Mouse (Mus musculus): ENCODE data around the gene Sptbn4. TPM values are rescaled to one million over a fixed set of nuclear protein-coding genes. Genes with fewer than 3 reads are reported as not detected.

The Sptbn4 gene
- polyA plus RNA-seq, 1 experiment from 2014 or later: 0.26 TPM

DNA sequence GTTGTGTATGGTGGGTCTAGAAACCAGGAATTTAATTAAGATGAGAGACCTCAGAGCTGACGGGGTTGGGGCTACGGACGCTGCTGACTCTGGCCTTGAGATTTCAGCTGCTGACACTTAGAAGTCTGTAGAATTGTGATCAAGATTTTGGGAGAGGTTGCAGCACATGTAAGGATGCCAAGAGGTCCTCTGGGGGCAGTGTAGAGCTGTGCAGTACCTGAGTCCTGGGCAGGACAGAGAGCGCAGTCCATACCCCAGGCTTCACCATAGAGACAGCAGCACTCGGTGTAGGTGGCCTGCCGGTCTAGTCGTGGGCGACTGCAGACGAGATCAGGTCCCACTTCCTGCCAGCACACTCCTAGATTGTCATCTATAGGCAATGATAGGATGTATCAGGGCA lies 139.9 kb downstream of the Sptbn4 start:
- no peaks in the 10 kb centered on the region for H3K9me3 ChIP-seq
- no peak for ATAC-seq (ENCODE audit: insufficient number of reproducible peaks, insufficient read depth, low FRiP score, low TSS enrichment, low read depth)
- no peak overlapping the region for H3K9ac ChIP-seq (replicated peaks)
- no peak overlapping the region for H3K4me2 ChIP-seq
- H3K27ac ChIP-seq: no peak overlapping the region
- H3K27me3 ChIP-seq: peaks cover 44% of the 10 kb centered on the region
- H3K36me3 ChIP-seq: no peaks in the 10 kb centered on the region
- peaks cover 16% of the 10 kb centered on the region for H3K4me1 ChIP-seq (replicated peaks)
- WGBS: 68% methylated on average over 9 of the region's 9 CpGs
- H3K4me3 ChIP-seq (replicated peaks): no peak overlapping the region

Other genes with a start within 250 kb of the Sptbn4 start
- gene Itpkc, start 219.0 kb downstream of the Sptbn4 start, polyA plus RNA-seq (2016; fragmentation: Nextera tagmentation; extraction: Ambion mirVana): 9.3 and 9.5 TPM in 2 replicates
- gene Coq8b, start 214.7 kb downstream of the Sptbn4 start, polyA plus RNA-seq (2016; fragmentation: Nextera tagmentation; extraction: Ambion mirVana): 15.7 and 16.6 TPM in 2 replicates
- gene Numbl, start 189.3 kb downstream of the Sptbn4 start, polyA plus RNA-seq (2016; fragmentation: Nextera tagmentation; extraction: Ambion mirVana): 25.3 and 26.5 TPM in 2 replicates
- 15.2 and 15.8 TPM in 2 replicates for gene Ltbp4, start 110.0 kb downstream of the Sptbn4 start, polyA plus RNA-seq (2016; fragmentation: Nextera tagmentation; extraction: Ambion mirVana)
- 59.5 and 59.9 TPM in 2 replicates for gene Shkbp1, start 91.7 kb downstream of the Sptbn4 start, polyA plus RNA-seq (2016; fragmentation: Nextera tagmentation; extraction: Ambion mirVana)
- 0.42 TPM in 1 of 2 replicates, not detected in the other for gene Gm20479, start 90.3 kb downstream of the Sptbn4 start, polyA plus RNA-seq (2016; fragmentation: Nextera tagmentation; extraction: Ambion mirVana)
- 34.1 and 38.8 TPM in 2 replicates for gene Blvrb, start 292 bp upstream of the Sptbn4 start, polyA plus RNA-seq (2016; fragmentation: Nextera tagmentation; extraction: Ambion mirVana)
- 29.4 and 30.3 TPM in 2 replicates for gene Sertad3, start 26.1 kb upstream of the Sptbn4 start, polyA plus RNA-seq (2016; fragmentation: Nextera tagmentation; extraction: Ambion mirVana)
- 29.4 and 30.4 TPM in 2 replicates for gene Sertad1, start 39.2 kb upstream of the Sptbn4 start, polyA plus RNA-seq (2016; fragmentation: Nextera tagmentation; extraction: Ambion mirVana)
- gene Prx, start 51.6 kb upstream of the Sptbn4 start, polyA plus RNA-seq (2016; fragmentation: Nextera tagmentation; extraction: Ambion mirVana): 5.6 and 6.1 TPM in 2 replicates
- gene Hipk4, start 75.6 kb upstream of the Sptbn4 start, polyA plus RNA-seq (2016; fragmentation: Nextera tagmentation; extraction: Ambion mirVana): 0.60 and 0.97 TPM in 2 replicates
- gene Pld3, start 105.5 kb upstream of the Sptbn4 start, polyA plus RNA-seq (2016; fragmentation: Nextera tagmentation; extraction: Ambion mirVana): 59.7 and 68.5 TPM in 2 replicates
- gene 2310022A10Rik, start 105.5 kb upstream of the Sptbn4 start, polyA plus RNA-seq (2016; fragmentation: Nextera tagmentation; extraction: Ambion mirVana): 34.7 and 36.0 TPM in 2 replicates
- 98.8 and 104 TPM in 2 replicates for gene Akt2, start 143.9 kb upstream of the Sptbn4 start, polyA plus RNA-seq (2016; fragmentation: Nextera tagmentation; extraction: Ambion mirVana)
- gene Ttc9b, start 206.2 kb upstream of the Sptbn4 start, polyA plus RNA-seq (2016; fragmentation: Nextera tagmentation; extraction: Ambion mirVana): 0.20 TPM in 1 of 2 replicates, not detected in the other
- gene Map3k10, start 226.9 kb upstream of the Sptbn4 start, polyA plus RNA-seq (2016; fragmentation: Nextera tagmentation; extraction: Ambion mirVana): 16.6 and 18.6 TPM in 2 replicates
- 3.7 and 3.8 TPM in 2 replicates for gene Zfp607b, start 241.7 kb upstream of the Sptbn4 start, polyA plus RNA-seq (2016; fragmentation: Nextera tagmentation; extraction: Ambion mirVana)